Mouse (Mus musculus) stomach, postnatal 0 days (tissue): ENCODE measurements at regions not wholly inside any gene's neighbourhood (a gene's known extent, or its start where the extent isn't known, plus 50 kb on each side); places are given as distances from the start of the nearest gene placed in this dataset.

Experiments
- ATAC-seq: fragments of 200-750 bp; cut with Nextera tagmentation; 2 replicates; pipeline ENCODE4 v1.8.0; 2017; ENCODE audit not compliant: low FRiP score, low TSS enrichment
- DNase-seq: peaks from one replicate; pipeline ENCODE4 v3.0.0-alpha.2; 2016; ENCODE audit warnings: low spot score
- H3K27ac ChIP-seq: fragments of 300-500 bp; sonication (generic); replicated peaks from 2 replicates; pipeline ENCODE4 v1.5.1; 2014; ENCODE audit warnings: mild to moderate bottlenecking, control low read depth
- H3K27me3 ChIP-seq: fragments of 300-500 bp; sonication (generic); 2 replicates; pipeline ENCODE4 v1.6.1; 2014; ENCODE audit warnings: low read length; ENCODE audit not compliant: control insufficient read depth, insufficient read depth
- H3K36me3 ChIP-seq: fragments of 300-500 bp; sonication (generic); 2 replicates; pipeline ENCODE4 v1.6.1; 2014; ENCODE audit warnings: low read length, mixed read lengths; ENCODE audit not compliant: control insufficient read depth, insufficient read depth
- H3K4me1 ChIP-seq: fragments of 300-500 bp; sonication (generic); replicated peaks from 2 replicates; pipeline ENCODE4 v1.6.1; 2014; ENCODE audit warnings: antibody characterized with exemption; ENCODE audit not compliant: control insufficient read depth, insufficient read depth
- H3K4me2 ChIP-seq: fragments of 300-500 bp; sonication (generic); replicated peaks from 2 replicates; pipeline ENCODE4 v1.6.1; 2014; ENCODE audit warnings: low read depth, mild to moderate bottlenecking, control low read depth, moderate library complexity
- H3K4me3 ChIP-seq: fragments of 300-500 bp; sonication (generic); 2 replicates; pipeline ENCODE4 v1.5.1; 2014; ENCODE audit warnings: low read depth, low read length, control low read depth
- H3K9ac ChIP-seq: fragments of 300-500 bp; sonication (generic); 2 replicates; pipeline ENCODE4 v1.6.1; 2014; ENCODE audit warnings: mild to moderate bottlenecking, low read length, control low read depth, mixed read lengths
- H3K9me3 ChIP-seq: fragments of 300-500 bp; sonication (generic); 2 replicates; pipeline ENCODE4 v1.6.1; 2016; ENCODE audit warnings: low read length; ENCODE audit not compliant: control insufficient read depth
- CTCF ChIP-seq: IDR thresholded peaks from 2 replicates; pipeline ENCODE4 v1.5.1; 2016; ENCODE audit warnings: antibody characterized with exemption, low read depth, mild to moderate bottlenecking, moderate library complexity
- EP300 ChIP-seq: optimal IDR thresholded peaks from 2 replicates; pipeline ENCODE3; 2016; ENCODE audit warnings: antibody characterized with exemption
- WGBS: fragments of 180-500 bp; shearing (Covaris S2); extraction: QIAGEN DNeasy Blood & Tissue Kit; methylation state at CpG from one replicate; pipeline ENCODE4 v1.1.7; 2014; 5-methylcytosine and 5-hydroxymethylcytosine counted together

DNA sequence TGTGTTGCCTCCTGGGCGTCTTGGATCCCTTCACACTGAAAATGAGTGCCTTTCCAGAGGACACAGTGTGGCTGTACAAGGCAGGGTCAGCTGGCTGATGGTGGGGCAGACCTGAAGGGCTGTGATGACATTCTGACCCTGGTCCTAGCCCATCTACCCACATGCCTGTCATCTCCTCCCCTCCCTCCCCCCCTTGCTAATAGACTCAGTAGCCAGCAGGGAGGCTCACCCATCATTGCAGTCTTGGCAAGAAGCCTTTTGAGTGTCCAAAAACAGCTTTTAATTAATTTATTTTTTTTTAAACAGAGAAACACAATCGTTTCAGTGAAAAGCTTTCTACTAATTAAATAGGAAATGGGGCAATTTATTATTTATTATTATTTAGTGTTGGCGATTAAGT, 67.0 kb upstream of the Ssx2ip start:
- no peaks in the 10 kb centered on the region for H3K27me3 ChIP-seq
- no peaks in the 10 kb centered on the region for H3K9me3 ChIP-seq
- no peak for ATAC-seq
- no peak overlapping the region for H3K9ac ChIP-seq
- no peak overlapping the region for H3K4me3 ChIP-seq
- no peaks in the 10 kb centered on the region for H3K4me1 ChIP-seq
- TF ChIP-seq EP300 (no peak), CTCF (no peak)
- no peak overlapping the region for H3K27ac ChIP-seq
- 42% methylated on average over 3 of the region's 3 CpGs for WGBS
- no peak overlapping the region; the same call in 1 of the 2 replicates for H3K4me2 ChIP-seq
- no peak for DNase-seq
- no peaks in the 10 kb centered on the region for H3K36me3 ChIP-seq

DNA sequence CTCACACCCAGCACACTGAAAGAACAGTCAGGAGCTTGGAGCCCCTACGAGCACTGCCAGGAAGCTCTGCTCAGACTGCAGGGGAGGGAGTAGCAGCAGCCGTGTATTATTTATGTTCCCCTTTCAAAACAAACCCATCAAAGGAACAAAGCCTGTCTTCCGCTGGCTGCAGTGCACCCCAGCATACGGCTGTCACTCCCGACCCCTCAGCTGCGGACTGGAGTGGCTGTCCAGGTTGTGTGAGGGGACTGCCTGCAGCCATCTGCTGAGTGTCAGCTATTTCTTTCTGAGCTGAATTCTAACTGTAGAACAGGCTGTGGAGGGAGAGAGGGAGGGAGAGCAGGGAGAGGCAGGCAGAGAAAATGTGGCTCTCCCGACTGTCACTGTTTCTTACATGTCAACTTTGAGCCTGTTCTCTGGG, 66.6 kb upstream of the Ssx2ip start:
- Histone ChIP-seq H3K36me3 (no peaks in the 10 kb centered on the region), H3K4me3 (no peak overlapping the region; the same call in 1 of the 2 replicates), H3K9me3 (no peaks in the 10 kb centered on the region), H3K27me3 (no peaks in the 10 kb centered on the region), H3K4me1 (no peaks in the 10 kb centered on the region), H3K4me2 (peak overlapping the region; percentile 39), H3K9ac (no peak overlapping the region), H3K27ac (no peak overlapping the region)
- TF ChIP-seq EP300 (no peak), CTCF (no peak)
- DNase-seq (no peak), ATAC-seq (peak; percentile 47; the same call in 1 of the 2 replicates)
- WGBS = 13% methylated on average over 7 of the region's 7 CpGs

- no peaks in the 10 kb centered on the region for H3K36me3 ChIP-seq
- 57% methylated on average over 9 of the region's 9 CpGs for WGBS
Observed at GRCm38 (mm10) chr3:146338445-146338844, 66.0 kb upstream of the Ssx2ip start.

GRCm38 (mm10) chr3:146340316-146341055, 64.0 kb upstream of the Ssx2ip start:
- DNase-seq = no peak
- no peaks in the 10 kb centered on the region for H3K27me3 ChIP-seq
- no peaks in the 10 kb centered on the region for H3K9me3 ChIP-seq
- no peak overlapping the region for H3K9ac ChIP-seq
- no peaks in the 10 kb centered on the region for H3K4me1 ChIP-seq
- no peaks in the 10 kb centered on the region for H3K36me3 ChIP-seq
- no peak overlapping the region for H3K4me2 ChIP-seq
- H3K4me3 ChIP-seq = no peak overlapping the region
- ATAC-seq = no peak
- no peak overlapping the region for H3K27ac ChIP-seq
- no peak for TF ChIP-seq EP300
- TF ChIP-seq CTCF = peak; percentile 24
- 54% methylated on average over 12 of the region's 12 CpGs for WGBS

More at GRCm38 (mm10) chr3:146338445-146338844, 66.0 kb upstream of the Ssx2ip start:
- Histone ChIP-seq H3K4me2 (no peak overlapping the region), H3K9me3 (no peaks in the 10 kb centered on the region), H3K9ac (no peak overlapping the region), H3K27ac (no peak overlapping the region), H3K4me3 (no peak overlapping the region), H3K27me3 (no peaks in the 10 kb centered on the region), H3K4me1 (no peaks in the 10 kb centered on the region)
- no peak for ATAC-seq
- TF ChIP-seq CTCF = no peak
- no peak for TF ChIP-seq EP300
- no peak for DNase-seq

GRCm38 (mm10) chr3:146341652-146342340, 62.6 kb upstream of the Ssx2ip start:
- ATAC-seq = no peak
- DNase-seq = no peak
- Histone ChIP-seq H3K4me3 (no peak overlapping the region), H3K27ac (no peak overlapping the region), H3K9me3 (no peaks in the 10 kb centered on the region), H3K4me2 (no peak overlapping the region), H3K27me3 (no peaks in the 10 kb centered on the region), H3K9ac (no peak overlapping the region), H3K36me3 (no peaks in the 10 kb centered on the region), H3K4me1 (no peaks in the 10 kb centered on the region)
- WGBS = 83% methylated on average over 6 of the region's 6 CpGs
- TF ChIP-seq CTCF (no peak), EP300 (no peak)

DNA sequence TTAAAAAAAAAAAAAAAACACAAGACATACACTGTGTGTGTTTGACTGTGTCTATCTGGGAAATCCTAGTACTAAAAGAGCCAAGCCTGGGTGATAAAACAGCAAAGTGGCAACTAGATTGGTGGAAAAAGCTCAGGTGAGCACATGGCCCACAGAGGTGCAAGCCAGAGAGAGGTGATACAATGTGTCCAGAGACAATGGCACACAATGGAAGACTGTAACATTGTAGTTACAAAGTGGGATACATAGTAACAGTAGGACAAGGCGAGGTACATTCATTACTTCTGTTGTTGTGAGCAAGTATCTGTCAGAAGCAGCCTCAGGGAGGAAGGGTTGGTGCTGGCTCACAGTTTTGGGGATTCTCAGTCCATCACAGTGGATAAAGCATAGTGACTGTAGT, 61.7 kb upstream of the Ssx2ip start:
- Histone ChIP-seq H3K4me1 (no peaks in the 10 kb centered on the region), H3K4me2 (no peak overlapping the region), H3K27ac (no peak overlapping the region), H3K9ac (no peak overlapping the region), H3K4me3 (no peak overlapping the region), H3K9me3 (no peaks in the 10 kb centered on the region), H3K27me3 (no peaks in the 10 kb centered on the region), H3K36me3 (no peaks in the 10 kb centered on the region)
- 95% methylated on average over 1 of the region's 1 CpGs for WGBS
- no peak for ATAC-seq
- no peak for TF ChIP-seq CTCF
- no peak for TF ChIP-seq EP300
- no peak for DNase-seq
